Mouse (Mus musculus) R1 (cell line): Measurements from ENCODE around the gene C2cd3.

ENCODE experiments used
- DNase-seq: peaks from one replicate; pipeline ENCODE4 v3.0.0-alpha.2; 2018; ENCODE audit warnings: low read depth, low spot score

The C2cd3 gene

GRCm38 (mm10) chr7:100402715-100403114, 30.7 kb downstream of the C2cd3 start:
- no peak for DNase-seq

- DNase-seq: no peak
Observed at GRCm38 (mm10) chr7:100407677-100408076, 35.6 kb downstream of the C2cd3 start.

GRCm38 (mm10) chr7:100408684-100409083, 36.7 kb downstream of the C2cd3 start:
- no peak for DNase-seq

- no peak for DNase-seq
Observed at GRCm38 (mm10) chr7:100425795-100426194, 53.8 kb downstream of the C2cd3 start.

GRCm38 (mm10) chr7:100429102-100429501, 57.1 kb downstream of the C2cd3 start:
- DNase-seq: peak; percentile 71

- DNase-seq: peak; percentile 50
Observed at GRCm38 (mm10) chr7:100429911-100430310, 57.9 kb downstream of the C2cd3 start.

- DNase-seq: no peak
Observed at GRCm38 (mm10) chr7:100431103-100431502, 59.1 kb downstream of the C2cd3 start.

- peak; percentile 30 for DNase-seq
Observed at GRCm38 (mm10) chr7:100433295-100433694, 61.3 kb downstream of the C2cd3 start.

GRCm38 (mm10) chr7:100443728-100444127, 71.7 kb downstream of the C2cd3 start:
- no peak for DNase-seq

GRCm38 (mm10) chr7:100446271-100446670, 74.2 kb downstream of the C2cd3 start:
- no peak for DNase-seq

GRCm38 (mm10) chr7:100448530-100448929, 76.5 kb downstream of the C2cd3 start:
- DNase-seq: no peak

GRCm38 (mm10) chr7:100448985-100449384, 77.0 kb downstream of the C2cd3 start:
- DNase-seq: no peak

- no peak for DNase-seq
Observed at GRCm38 (mm10) chr7:100458153-100458552, 86.1 kb downstream of the C2cd3 start.

- no peak for DNase-seq
Observed at GRCm38 (mm10) chr7:100459862-100460261, 87.8 kb downstream of the C2cd3 start.

GRCm38 (mm10) chr7:100461621-100462151, 89.7 kb downstream of the C2cd3 start:
- DNase-seq: no peak

- DNase-seq: no peak
Observed at GRCm38 (mm10) chr7:100463194-100463593, 91.2 kb downstream of the C2cd3 start.

GRCm38 (mm10) chr7:100463757-100464156, 91.7 kb downstream of the C2cd3 start:
- DNase-seq: no peak

GRCm38 (mm10) chr7:100464248-100464647, 92.2 kb downstream of the C2cd3 start:
- DNase-seq: no peak

GRCm38 (mm10) chr7:100465248-100465647, 93.2 kb downstream of the C2cd3 start:
- no peak for DNase-seq

GRCm38 (mm10) chr7:100465656-100466309, 93.8 kb downstream of the C2cd3 start:
- no peak for DNase-seq

GRCm38 (mm10) chr7:100466781-100467510, 94.9 kb downstream of the C2cd3 start:
- no peak for DNase-seq

- no peak for DNase-seq
Observed at GRCm38 (mm10) chr7:100468761-100469160, 96.7 kb downstream of the C2cd3 start.

- no peak for DNase-seq
Observed at GRCm38 (mm10) chr7:100469502-100469901, 97.5 kb downstream of the C2cd3 start.
